Mouse (Mus musculus): ENCODE data around the gene Jph2. TPM values are rescaled to one million over a fixed set of nuclear protein-coding genes. Genes with fewer than 3 reads are reported as not detected.

Gene Jph2
- polyA plus RNA-seq, 1 experiment from 2014 or later, result 2.4 TPM

- Histone ChIP-seq H3K36me3 (no peaks in the 10 kb centered on the region), H3K4me3 (no peak overlapping the region), H3K27me3 (peaks cover 3% of the 10 kb centered on the region; the same call in 1 of the 2 replicates), H3K4me1 (peaks cover 14% of the 10 kb centered on the region), H3K9ac (no peak overlapping the region), H3K4me2 (replicated peaks) (no peak overlapping the region), H3K27ac (no peak overlapping the region), H3K9me3 (no peaks in the 10 kb centered on the region)
- 82% methylated on average over 8 of the region's 8 CpGs for WGBS
- ATAC-seq (ENCODE audit: low FRiP score, low read depth), result no peak
Measured at GRCm38 (mm10) chr2:163355666-163356065, 42.1 kb downstream of the Jph2 start.

GRCm38 (mm10) chr2:163353731-163354130, 44.1 kb downstream of the Jph2 start:
- Histone ChIP-seq H3K9me3 (no peaks in the 10 kb centered on the region), H3K4me2 (replicated peaks) (no peak overlapping the region), H3K36me3 (no peaks in the 10 kb centered on the region), H3K9ac (no peak overlapping the region), H3K27me3 (peaks cover 3% of the 10 kb centered on the region; the same call in 1 of the 2 replicates), H3K27ac (no peak overlapping the region), H3K4me3 (no peak overlapping the region), H3K4me1 (peaks cover 28% of the 10 kb centered on the region)
- peak; percentile 75 for ATAC-seq (ENCODE audit: low FRiP score, low read depth)
- WGBS, result 14% methylated on average over 7 of the region's 7 CpGs

DNA sequence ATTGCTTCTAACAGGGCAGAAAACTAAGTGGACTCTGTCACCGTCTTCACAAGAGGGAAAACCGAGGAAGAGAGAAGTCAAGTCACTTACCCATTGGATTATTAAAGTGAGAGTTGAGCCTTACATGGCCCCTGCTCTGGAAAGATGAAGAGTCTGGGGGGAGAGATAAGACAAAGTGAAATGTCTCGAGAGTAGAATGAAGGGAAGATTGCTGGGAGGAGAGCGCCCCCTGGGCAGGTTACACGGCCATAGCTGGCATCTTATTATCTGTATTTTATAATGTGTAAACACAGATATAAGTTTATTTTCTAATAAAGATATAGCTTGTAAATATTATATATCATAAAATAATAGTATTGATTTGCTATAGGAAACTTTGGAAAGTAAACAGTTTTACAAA, 47.4 kb downstream of the Jph2 start:
- 56% methylated on average over 5 of the region's 5 CpGs for WGBS
- no peak overlapping the region for H3K27ac ChIP-seq
- H3K4me3 ChIP-seq, result no peak overlapping the region
- no peak overlapping the region for H3K4me2 ChIP-seq (replicated peaks)
- no peaks in the 10 kb centered on the region for H3K36me3 ChIP-seq
- no peaks in the 10 kb centered on the region for H3K9me3 ChIP-seq
- peaks cover 13% of the 10 kb centered on the region for H3K27me3 ChIP-seq
- H3K4me1 ChIP-seq, result peaks cover 33% of the 10 kb centered on the region
- ATAC-seq (ENCODE audit: low FRiP score, low read depth), result no peak
- H3K9ac ChIP-seq, result no peak overlapping the region

- no peak overlapping the region for H3K9ac ChIP-seq
- H3K36me3 ChIP-seq, result no peaks in the 10 kb centered on the region
- H3K27me3 ChIP-seq, result peaks cover 18% of the 10 kb centered on the region
- H3K4me2 ChIP-seq (replicated peaks), result no peak overlapping the region
- peak overlapping the region; percentile 39; the same call in 1 of the 2 replicates for H3K27ac ChIP-seq
- WGBS, result 53% methylated on average over 9 of the region's 9 CpGs
- H3K9me3 ChIP-seq, result no peaks in the 10 kb centered on the region
- H3K4me3 ChIP-seq, result no peak overlapping the region
- peaks cover 33% of the 10 kb centered on the region for H3K4me1 ChIP-seq
- no peak for ATAC-seq (ENCODE audit: low FRiP score, low read depth)
Measured at GRCm38 (mm10) chr2:163349411-163349810, 48.4 kb downstream of the Jph2 start.

DNA sequence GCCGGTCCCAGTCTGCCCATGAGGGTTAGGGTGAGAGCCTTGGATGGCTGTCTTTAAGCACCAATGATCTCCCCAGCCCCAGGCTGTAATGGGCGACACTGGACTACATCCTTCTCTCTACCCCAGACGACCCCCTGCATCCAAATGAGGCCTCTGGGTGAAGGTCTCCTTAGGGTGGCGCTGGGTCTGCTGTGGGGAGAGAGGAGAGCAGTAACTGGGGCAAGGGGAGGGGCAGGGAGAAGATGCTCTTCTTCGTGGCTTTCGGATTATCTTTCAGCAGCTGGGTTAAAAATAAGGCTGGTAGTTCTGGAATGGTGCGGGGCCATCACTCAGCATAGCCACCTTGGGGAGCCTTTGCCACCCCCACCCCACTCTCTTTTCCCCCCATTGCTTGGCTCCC, 49.1 kb downstream of the Jph2 start:
- H3K9ac ChIP-seq, result no peak overlapping the region
- no peak overlapping the region for H3K4me3 ChIP-seq
- 68% methylated on average over 7 of the region's 7 CpGs for WGBS
- no peak for ATAC-seq (ENCODE audit: low FRiP score, low read depth)
- H3K27me3 ChIP-seq, result peaks cover 18% of the 10 kb centered on the region
- 0 out of 2 replicates have a peak overlapping the region, but pooled peaks have one; percentile 8 for H3K27ac ChIP-seq
- H3K36me3 ChIP-seq, result no peaks in the 10 kb centered on the region
- no peak overlapping the region for H3K4me2 ChIP-seq (replicated peaks)
- H3K9me3 ChIP-seq, result no peaks in the 10 kb centered on the region; the same call in 1 of the 2 replicates
- H3K4me1 ChIP-seq, result peaks cover 28% of the 10 kb centered on the region

GRCm38 (mm10) chr2:163347517-163348184, 50.1 kb downstream of the Jph2 start:
- Histone ChIP-seq H3K27me3 (peaks cover 22% of the 10 kb centered on the region), H3K27ac (no peak overlapping the region), H3K9ac (no peak overlapping the region), H3K4me1 (peaks cover 24% of the 10 kb centered on the region), H3K4me3 (no peak overlapping the region), H3K9me3 (no peaks in the 10 kb centered on the region; the same call in 1 of the 2 replicates), H3K36me3 (no peaks in the 10 kb centered on the region), H3K4me2 (replicated peaks) (no peak overlapping the region)
- ATAC-seq (ENCODE audit: low FRiP score, low read depth), result no peak
- 85% methylated on average over 8 of the region's 8 CpGs for WGBS

GRCm38 (mm10) chr2:163346497-163346896, 51.3 kb downstream of the Jph2 start:
- Histone ChIP-seq H3K4me1 (peaks cover 19% of the 10 kb centered on the region), H3K4me2 (replicated peaks) (no peak overlapping the region), H3K9me3 (no peaks in the 10 kb centered on the region; the same call in 1 of the 2 replicates), H3K4me3 (no peak overlapping the region), H3K36me3 (no peaks in the 10 kb centered on the region), H3K9ac (no peak overlapping the region), H3K27ac (no peak overlapping the region), H3K27me3 (peaks cover 25% of the 10 kb centered on the region)
- no peak for ATAC-seq (ENCODE audit: low FRiP score, low read depth)
- WGBS, result 83% methylated on average over 11 of the region's 11 CpGs

DNA sequence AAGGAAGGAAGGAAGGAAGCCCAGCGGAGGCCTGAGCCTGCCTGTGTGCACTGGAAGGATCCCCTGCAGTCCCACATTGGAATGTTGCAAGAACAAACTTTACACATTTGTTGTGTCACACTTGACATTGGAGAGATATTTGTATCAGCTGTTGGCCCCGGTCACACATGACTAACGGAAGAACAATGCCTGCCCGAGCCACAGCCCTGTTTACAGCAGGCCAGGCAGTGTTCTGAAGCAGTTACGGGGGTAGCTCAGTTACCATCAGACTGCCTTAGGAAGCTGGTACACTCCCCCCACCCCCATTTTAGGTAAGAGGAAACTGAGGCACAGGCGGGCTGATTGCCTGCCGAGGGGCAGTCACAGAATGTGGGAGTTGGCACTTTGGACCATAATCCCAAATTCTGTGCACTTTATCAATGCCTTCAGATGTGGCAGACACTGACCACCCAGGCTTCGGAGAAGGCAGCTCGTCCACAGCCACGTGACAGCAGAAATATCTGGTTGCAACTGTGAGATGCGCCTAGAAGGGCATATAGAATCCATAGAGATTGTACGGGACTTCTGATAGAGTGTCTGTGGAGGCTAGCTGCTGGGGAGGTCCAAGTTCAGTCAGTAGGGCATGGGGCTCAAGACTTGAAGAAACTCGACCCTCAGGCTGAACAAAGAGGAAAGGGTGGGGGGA, 52.7 kb downstream of the Jph2 start:
- no peaks in the 10 kb centered on the region for H3K36me3 ChIP-seq
- 79% methylated on average over 13 of the region's 13 CpGs for WGBS
- no peak overlapping the region for H3K4me2 ChIP-seq (replicated peaks)
- H3K27ac ChIP-seq, result no peak overlapping the region
- 0 out of 2 replicates have a peak, but pooled peaks have one; percentile 62 for ATAC-seq (ENCODE audit: low FRiP score, low read depth)
- no peak overlapping the region for H3K4me3 ChIP-seq
- peaks cover 18% of the 10 kb centered on the region for H3K4me1 ChIP-seq
- peaks cover 38% of the 10 kb centered on the region for H3K27me3 ChIP-seq
- H3K9ac ChIP-seq, result no peak overlapping the region
- H3K9me3 ChIP-seq, result no peaks in the 10 kb centered on the region; the same call in 1 of the 2 replicates

- Histone ChIP-seq H3K27ac (no peak overlapping the region), H3K4me2 (replicated peaks) (no peak overlapping the region), H3K4me1 (peaks cover 15% of the 10 kb centered on the region), H3K9me3 (no peaks in the 10 kb centered on the region; the same call in 1 of the 2 replicates), H3K9ac (no peak overlapping the region), H3K4me3 (no peak overlapping the region), H3K36me3 (no peaks in the 10 kb centered on the region), H3K27me3 (peaks cover 53% of the 10 kb centered on the region)
- WGBS, result 88% methylated on average over 4 of the region's 4 CpGs
- no peak for ATAC-seq (ENCODE audit: low FRiP score, low read depth)
Measured at GRCm38 (mm10) chr2:163343671-163344070, 54.1 kb downstream of the Jph2 start.

DNA sequence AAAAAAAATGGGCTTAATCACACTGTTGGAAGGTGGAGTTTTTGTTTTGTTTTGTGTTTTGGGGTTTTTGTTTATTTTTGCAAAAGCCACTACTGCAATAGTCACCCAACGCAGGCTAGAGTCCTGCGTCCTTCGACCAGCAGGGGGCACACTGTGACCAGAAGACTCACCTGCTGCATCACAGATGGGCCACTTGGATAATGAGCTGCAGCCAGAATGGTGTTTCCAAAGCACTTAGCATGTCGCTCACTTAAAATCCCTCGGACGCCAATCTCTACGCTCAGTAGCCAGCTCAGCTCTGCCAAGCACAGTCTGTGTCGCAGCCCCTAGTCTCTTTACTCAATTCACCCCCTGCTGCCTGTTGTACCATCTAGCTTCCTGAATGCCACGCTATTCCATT, 57.5 kb downstream of the Jph2 start:
- 25% methylated on average over 9 of the region's 9 CpGs for WGBS
- H3K27me3 ChIP-seq, result peaks cover 75% of the 10 kb centered on the region
- H3K36me3 ChIP-seq, result no peaks in the 10 kb centered on the region
- H3K4me1 ChIP-seq, result peaks cover 10% of the 10 kb centered on the region
- peak; percentile 46; the same call in 1 of the 2 replicates for ATAC-seq (ENCODE audit: low FRiP score, low read depth)
- H3K9ac ChIP-seq, result no peak overlapping the region
- H3K4me3 ChIP-seq, result no peak overlapping the region
- H3K4me2 ChIP-seq (replicated peaks), result no peak overlapping the region
- H3K9me3 ChIP-seq, result no peaks in the 10 kb centered on the region; the same call in 1 of the 2 replicates
- H3K27ac ChIP-seq, result no peak overlapping the region

DNA sequence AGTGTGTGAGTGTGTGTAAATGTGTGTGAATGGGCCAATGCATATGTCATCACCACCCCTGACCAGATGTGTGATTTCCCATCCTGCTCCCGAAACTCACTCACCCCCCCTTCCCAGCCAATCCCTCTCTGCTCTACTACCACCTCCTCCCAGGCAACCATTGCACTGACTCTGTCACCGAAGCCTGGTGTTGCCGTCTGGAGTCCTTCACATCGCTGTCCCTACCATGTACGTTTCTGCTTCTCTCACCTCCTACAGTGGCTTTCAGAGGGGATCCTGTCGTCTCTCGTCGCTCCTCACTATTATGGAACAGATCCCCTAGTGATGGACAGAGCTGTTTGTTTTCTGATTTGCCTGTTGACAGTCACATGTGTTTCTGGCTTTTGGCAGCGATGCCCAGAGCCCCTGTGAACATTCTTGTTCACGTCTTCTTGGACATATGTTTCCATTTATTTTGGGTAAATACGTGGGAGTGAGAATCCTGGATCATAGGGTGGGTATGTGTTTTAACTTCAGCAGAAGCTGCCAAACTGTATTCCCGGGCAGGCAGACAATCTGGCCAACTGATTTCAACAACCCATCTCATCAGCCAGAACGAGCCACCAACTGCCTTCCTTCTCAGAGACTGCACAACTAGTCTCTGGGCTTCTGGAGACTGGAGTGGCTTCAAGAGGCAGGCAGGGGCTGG, 65.3 kb downstream of the Jph2 start:
- Histone ChIP-seq H3K36me3 (no peaks in the 10 kb centered on the region), H3K9ac (no peak overlapping the region), H3K4me3 (no peak overlapping the region), H3K4me1 (no peaks in the 10 kb centered on the region), H3K27me3 (peaks cover 49% of the 10 kb centered on the region), H3K4me2 (replicated peaks) (no peak overlapping the region), H3K27ac (no peak overlapping the region), H3K9me3 (no peaks in the 10 kb centered on the region)
- ATAC-seq (ENCODE audit: low FRiP score, low read depth), result no peak
- WGBS, result 53% methylated on average over 13 of the region's 13 CpGs

- no peak overlapping the region for H3K9ac ChIP-seq
- H3K27me3 ChIP-seq, result peaks cover 41% of the 10 kb centered on the region
- no peak for ATAC-seq (ENCODE audit: low FRiP score, low read depth)
- no peak overlapping the region for H3K4me3 ChIP-seq
- H3K27ac ChIP-seq, result no peak overlapping the region
- WGBS, result 67% methylated on average over 6 of the region's 6 CpGs
- H3K4me2 ChIP-seq (replicated peaks), result no peak overlapping the region
- no peaks in the 10 kb centered on the region for H3K4me1 ChIP-seq
- no peaks in the 10 kb centered on the region for H3K36me3 ChIP-seq
- no peaks in the 10 kb centered on the region for H3K9me3 ChIP-seq
Measured at GRCm38 (mm10) chr2:163331423-163331822, 66.4 kb downstream of the Jph2 start.
